Mouse (Mus musculus) stomach, embryonic 15.5 days (tissue): Measurements from ENCODE around the gene Jun. TPM values are rescaled to one million over a fixed set of nuclear protein-coding genes. Genes with fewer than 3 reads are reported as not detected.

Source experiments
- ATAC-seq: fragments of 200-750 bp; cut with Nextera tagmentation; 2 replicates; pipeline ENCODE4 v1.8.0; 2017; ENCODE audit warnings: low read depth, moderate number of reproducible peaks, moderate TSS enrichment; ENCODE audit not compliant: insufficient read depth, low FRiP score
- H3K27ac ChIP-seq: fragments of 300-500 bp; sonication (generic); 2 replicates; pipeline ENCODE4 v1.5.1; 2015; ENCODE audit warnings: mild to moderate bottlenecking, inconsistent platforms
- H3K27me3 ChIP-seq: fragments of 300-500 bp; sonication (generic); replicated peaks from 2 replicates; pipeline ENCODE4 v1.6.1; 2015; ENCODE audit warnings: inconsistent platforms
- H3K36me3 ChIP-seq: fragments of 300-500 bp; sonication (generic); 2 replicates; pipeline ENCODE4 v1.6.1; 2015; ENCODE audit warnings: inconsistent platforms
- H3K4me1 ChIP-seq: fragments of 300-500 bp; sonication (generic); 2 replicates; pipeline ENCODE4 v1.6.1; 2015; ENCODE audit warnings: inconsistent platforms
- H3K4me2 ChIP-seq: fragments of 300-500 bp; sonication (generic); 2 replicates; pipeline ENCODE4 v1.6.1; 2015; ENCODE audit warnings: mild to moderate bottlenecking, inconsistent platforms
- H3K4me3 ChIP-seq: fragments of 300-500 bp; sonication (generic); replicated peaks from 2 replicates; pipeline ENCODE4 v1.5.1; 2015; ENCODE audit warnings: inconsistent platforms
- H3K9ac ChIP-seq: fragments of 300-500 bp; sonication (generic); 2 replicates; pipeline ENCODE4 v1.6.1; 2015; ENCODE audit warnings: inconsistent platforms
- H3K9me3 ChIP-seq: fragments of 300-500 bp; sonication (generic); 2 replicates; pipeline ENCODE4 v1.6.1; 2016; ENCODE audit warnings: inconsistent platforms
- WGBS: fragments of 180-500 bp; shearing (Covaris S2); methylation state at CpG from one replicate; pipeline ENCODE4 v1.1.7; 2015; 5-methylcytosine and 5-hydroxymethylcytosine counted together
- polyA plus RNA-seq: library from polyadenylated mRNA; unstranded; fragments of >200 nt; fragmentation: Nextera tagmentation; extraction: Ambion mirVana; gene quantifications from 2 replicates; pipeline ENCODE4 v1.2.1, GENCODE M21; 2015

Jun gene
- 102 and 103 TPM in 2 replicates for polyA plus RNA-seq

DNA sequence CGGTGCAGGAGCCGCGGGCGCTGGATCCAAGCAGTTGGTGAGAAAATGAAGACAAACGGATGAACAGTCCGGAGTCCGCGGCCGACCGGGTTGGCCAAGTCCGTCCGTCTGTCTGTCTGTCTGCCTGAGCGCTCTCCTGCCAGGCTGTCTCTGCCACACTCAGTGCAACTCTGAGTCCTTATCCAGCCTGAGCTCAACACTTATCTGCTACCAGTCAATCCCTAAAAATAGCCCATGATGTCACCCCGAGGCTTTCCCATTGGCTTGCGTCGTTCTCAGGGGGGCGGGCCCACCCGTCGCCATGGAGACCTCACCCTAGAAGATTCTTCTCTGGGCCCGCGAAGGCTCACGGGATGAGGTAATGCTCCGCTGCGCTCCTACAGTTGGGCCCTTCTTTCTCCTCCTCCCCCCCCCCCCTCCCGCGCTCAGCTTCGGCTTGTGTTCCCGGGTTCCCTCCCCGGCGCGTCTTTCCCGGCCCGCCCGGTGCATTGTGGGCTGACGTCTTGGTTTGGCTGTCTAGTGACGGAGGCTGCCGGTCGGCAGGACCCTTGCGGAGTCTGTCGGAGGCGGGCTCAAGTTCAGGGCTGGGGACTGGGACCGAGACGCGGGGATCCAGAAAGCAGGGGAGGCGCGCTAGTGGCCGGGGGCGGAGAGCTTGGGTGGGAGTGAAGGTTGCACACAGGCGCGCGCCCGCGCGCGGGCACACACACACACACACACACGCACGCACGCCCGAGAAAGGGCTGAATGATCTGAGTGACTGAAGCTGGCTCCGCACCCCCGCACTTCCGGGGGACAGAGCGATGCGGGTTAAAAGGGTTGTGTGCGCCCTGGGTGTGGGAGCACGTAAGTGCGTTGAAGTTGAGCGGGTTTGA is at the start of gene Jun:
TSS of gene Jun (minus strand) at position 198 of the 875 bp plus-strand sequence.
- H3K36me3 ChIP-seq: no peaks in the 10 kb centered on the region
- ATAC-seq: peak; percentile 91
- H3K9me3 ChIP-seq: no peaks in the 10 kb centered on the region
- H3K27ac ChIP-seq: peak within 1 kb of the TSS; percentile 97
- H3K4me2 ChIP-seq: peak within 1 kb of the TSS; percentile 78
- under 1% methylated on average over 67 of the region's 68 CpGs for WGBS
- peak within 1 kb of the TSS; percentile 83 for H3K9ac ChIP-seq
- no peaks in the 10 kb centered on the region for H3K27me3 ChIP-seq
- 0 out of 2 replicates have a peak, but pooled peaks cover 16% of the 10 kb centered on the region for H3K4me1 ChIP-seq
- peak within 1 kb of the TSS; percentile 66 for H3K4me3 ChIP-seq

DNA sequence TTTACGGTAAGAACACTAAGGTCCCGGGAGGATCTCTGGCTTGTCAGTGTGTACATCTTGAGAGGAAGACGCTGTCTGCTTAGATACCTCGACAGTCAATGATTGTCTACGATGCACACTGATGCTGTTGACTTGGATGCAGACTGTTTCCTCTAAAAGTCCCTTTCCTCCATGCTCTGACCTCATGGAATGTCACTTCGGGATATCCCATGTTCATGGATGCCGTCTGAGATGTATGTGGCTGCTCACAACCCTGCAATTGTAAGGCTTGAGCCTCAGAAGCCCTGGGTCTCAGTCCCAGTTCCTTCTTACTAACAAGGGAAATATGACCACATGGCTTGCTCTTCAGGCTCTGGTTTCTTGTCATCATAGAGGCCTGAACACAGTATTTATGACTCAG is 49.7 kb upstream of the Jun start:
- Histone ChIP-seq H3K9ac (no peak overlapping the region), H3K4me3 (no peak overlapping the region), H3K9me3 (no peaks in the 10 kb centered on the region), H3K4me2 (no peak overlapping the region), H3K27ac (no peak overlapping the region), H3K36me3 (no peaks in the 10 kb centered on the region), H3K4me1 (peaks cover 14% of the 10 kb centered on the region), H3K27me3 (no peaks in the 10 kb centered on the region; the same call in 1 of the 2 replicates)
- WGBS: 94% methylated on average over 7 of the region's 7 CpGs
- ATAC-seq: no peak

DNA sequence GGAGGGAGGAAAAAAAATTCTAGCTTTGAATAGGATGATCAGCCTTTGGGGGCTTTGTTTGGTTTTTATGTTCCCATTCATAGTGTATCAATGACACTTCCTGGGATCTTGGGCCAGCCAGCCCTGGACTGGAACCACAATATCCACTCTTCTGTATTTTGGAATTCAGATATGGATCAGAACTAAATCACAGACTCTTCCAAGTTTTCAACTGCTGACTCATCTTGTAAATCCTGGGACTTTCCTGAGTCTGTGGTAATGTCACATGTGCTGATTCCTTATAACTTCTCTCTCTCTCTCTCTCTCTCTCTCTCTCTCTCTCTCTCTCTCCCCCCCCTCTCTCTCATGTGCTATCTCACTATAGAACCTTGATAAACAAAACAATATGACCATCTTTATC is 48.7 kb upstream of the Jun start:
- Histone ChIP-seq H3K27me3 (no peaks in the 10 kb centered on the region; the same call in 1 of the 2 replicates), H3K27ac (no peak overlapping the region), H3K9ac (no peak overlapping the region), H3K36me3 (no peaks in the 10 kb centered on the region), H3K4me3 (no peak overlapping the region), H3K4me1 (peaks cover 6% of the 10 kb centered on the region), H3K9me3 (no peaks in the 10 kb centered on the region), H3K4me2 (no peak overlapping the region)
- ATAC-seq: no peak

DNA sequence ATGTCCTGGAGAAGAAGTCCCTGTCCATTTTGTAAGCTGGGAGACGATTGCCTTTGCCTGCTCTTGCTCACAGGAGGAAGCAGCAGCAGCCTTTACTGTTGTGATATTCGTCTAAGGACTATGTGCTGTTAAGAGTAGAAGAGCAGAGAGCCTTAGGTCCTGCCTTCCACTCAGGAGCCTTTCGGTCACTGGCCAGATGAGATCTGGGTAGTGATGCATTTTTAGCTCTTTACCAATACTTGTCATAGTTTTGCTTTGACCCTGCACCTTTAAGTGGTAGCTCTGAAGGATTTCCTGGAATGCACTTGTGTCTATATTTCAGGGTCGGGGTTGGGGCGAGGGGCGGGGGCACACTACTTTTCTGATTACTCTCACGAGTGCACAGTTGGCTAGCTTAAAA is 47.4 kb upstream of the Jun start:
- H3K27ac ChIP-seq: no peak overlapping the region
- H3K4me3 ChIP-seq: no peak overlapping the region
- WGBS: 50% methylated on average over 7 of the region's 7 CpGs
- no peaks in the 10 kb centered on the region for H3K36me3 ChIP-seq
- ATAC-seq: no peak
- peaks cover 2% of the 10 kb centered on the region; the same call in 1 of the 2 replicates for H3K4me1 ChIP-seq
- H3K9me3 ChIP-seq: no peaks in the 10 kb centered on the region
- no peaks in the 10 kb centered on the region; the same call in 1 of the 2 replicates for H3K27me3 ChIP-seq
- H3K9ac ChIP-seq: no peak overlapping the region
- H3K4me2 ChIP-seq: no peak overlapping the region

DNA sequence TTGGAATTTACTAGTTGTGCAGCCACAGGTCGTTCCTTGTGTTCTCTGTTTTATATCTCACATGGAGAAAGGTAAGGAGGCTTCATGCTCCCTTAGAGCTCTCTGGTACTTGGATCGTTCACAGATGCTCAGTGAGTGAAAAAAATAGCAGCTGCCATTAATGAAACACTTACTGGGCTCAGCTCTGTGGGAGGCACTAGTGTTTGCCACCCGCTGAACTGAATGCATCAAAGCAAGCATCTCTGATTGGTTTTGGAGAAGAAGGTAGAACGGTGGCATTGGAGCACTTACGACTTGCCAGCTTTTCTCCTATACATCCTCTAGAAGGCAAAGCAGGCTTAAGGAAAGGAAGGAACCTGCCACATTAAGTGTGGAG is 46.7 kb upstream of the Jun start:
- Histone ChIP-seq H3K4me3 (no peak overlapping the region), H3K4me2 (no peak overlapping the region), H3K9me3 (no peaks in the 10 kb centered on the region), H3K9ac (no peak overlapping the region), H3K27ac (no peak overlapping the region), H3K36me3 (no peaks in the 10 kb centered on the region), H3K4me1 (peaks cover 3% of the 10 kb centered on the region; the same call in 1 of the 2 replicates), H3K27me3 (no peaks in the 10 kb centered on the region; the same call in 1 of the 2 replicates)
- WGBS: 73% methylated on average over 5 of the region's 5 CpGs
- ATAC-seq: no peak

DNA sequence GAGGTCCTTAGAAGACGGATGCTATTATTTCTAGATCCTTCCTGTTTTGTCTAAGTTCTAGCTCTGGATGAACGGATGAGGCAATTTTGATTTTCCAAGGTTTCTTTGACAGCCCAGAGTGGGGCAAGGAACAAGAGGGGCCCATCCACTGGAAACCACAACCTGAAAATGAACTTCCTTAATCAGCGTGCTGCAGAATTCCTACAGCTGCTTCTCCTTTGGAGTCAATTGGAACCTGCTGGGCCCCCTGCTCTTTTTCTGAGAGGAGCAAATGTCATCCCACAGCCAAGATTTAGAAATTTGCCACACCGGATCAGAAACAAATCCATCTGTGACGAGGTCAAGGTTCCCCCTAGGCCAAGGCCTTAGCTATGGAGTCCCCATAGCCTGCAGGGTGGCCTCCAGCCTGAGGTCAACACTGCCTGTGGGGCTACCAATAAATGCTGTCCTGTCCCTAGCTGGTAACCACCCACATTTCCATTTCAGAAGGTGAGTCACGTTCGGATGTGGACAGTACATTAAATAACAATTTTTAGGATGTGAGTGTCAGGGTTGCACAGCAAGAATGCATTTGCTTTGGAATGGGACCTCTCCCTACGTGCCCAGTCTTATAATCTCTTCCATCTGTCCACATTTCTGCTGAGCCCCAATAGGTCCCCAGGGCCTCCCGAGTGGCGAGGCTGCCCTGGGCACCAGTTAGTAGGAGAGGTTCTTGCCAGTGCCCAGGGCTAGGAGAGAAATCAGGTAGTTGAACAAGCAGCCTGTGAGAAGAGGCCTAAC is 46.1 kb upstream of the Jun start:
- Histone ChIP-seq H3K27ac (no peak overlapping the region), H3K4me1 (peaks cover 7% of the 10 kb centered on the region; the same call in 1 of the 2 replicates), H3K4me3 (no peak overlapping the region), H3K9me3 (no peaks in the 10 kb centered on the region), H3K36me3 (no peaks in the 10 kb centered on the region), H3K27me3 (no peaks in the 10 kb centered on the region; the same call in 1 of the 2 replicates), H3K4me2 (no peak overlapping the region), H3K9ac (no peak overlapping the region)
- no peak for ATAC-seq
- WGBS: 62% methylated on average over 10 of the region's 10 CpGs

DNA sequence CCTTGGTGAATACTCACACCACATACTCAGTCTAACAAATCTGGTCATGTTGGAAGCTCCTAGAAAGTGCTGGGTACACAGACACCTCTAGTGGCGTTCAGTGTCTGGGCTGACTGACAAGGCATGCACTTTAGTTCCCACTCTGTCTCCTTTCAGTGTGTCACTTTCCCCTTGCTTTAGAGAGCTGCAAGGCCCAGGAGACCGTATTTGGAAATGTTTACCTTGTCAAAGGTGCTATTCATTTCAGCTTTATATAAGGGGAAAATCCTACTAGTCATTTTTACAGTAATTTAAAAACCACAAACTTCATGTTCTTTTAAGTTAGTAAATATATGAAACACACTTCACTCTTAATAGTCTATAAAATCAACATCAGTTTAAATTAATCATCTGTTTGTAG is 44.7 kb upstream of the Jun start:
- Histone ChIP-seq H3K4me1 (peaks cover 14% of the 10 kb centered on the region; the same call in 1 of the 2 replicates), H3K9me3 (no peaks in the 10 kb centered on the region), H3K36me3 (no peaks in the 10 kb centered on the region), H3K4me3 (no peak overlapping the region), H3K9ac (no peak overlapping the region), H3K4me2 (no peak overlapping the region), H3K27ac (no peak overlapping the region), H3K27me3 (no peaks in the 10 kb centered on the region; the same call in 1 of the 2 replicates)
- no peak for ATAC-seq
- WGBS: 32% methylated on average over 2 of the region's 2 CpGs

DNA sequence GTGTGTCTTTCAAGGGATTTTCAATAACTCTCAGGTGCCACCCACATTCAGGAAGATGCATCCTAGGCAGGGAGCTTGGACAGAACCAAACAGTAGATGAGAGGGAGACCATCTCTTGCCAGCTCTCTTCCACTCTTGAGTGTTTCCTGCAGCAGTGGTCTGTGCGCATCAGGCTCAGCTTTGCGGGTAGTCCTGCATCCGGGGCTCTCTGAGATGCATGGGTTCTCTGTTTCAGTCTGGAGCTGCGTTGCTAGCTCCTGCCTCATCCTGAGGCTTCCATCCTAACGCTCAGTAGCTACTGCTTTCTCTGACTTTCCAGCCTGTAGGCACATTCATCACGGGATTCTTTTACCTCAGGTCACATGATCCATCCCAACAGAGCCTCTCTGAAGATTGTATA is 43.9 kb upstream of the Jun start:
- no peak for ATAC-seq
- no peak overlapping the region for H3K4me3 ChIP-seq
- no peaks in the 10 kb centered on the region for H3K36me3 ChIP-seq
- H3K4me2 ChIP-seq: no peak overlapping the region
- no peaks in the 10 kb centered on the region; the same call in 1 of the 2 replicates for H3K27me3 ChIP-seq
- no peaks in the 10 kb centered on the region for H3K9me3 ChIP-seq
- peaks cover 14% of the 10 kb centered on the region; the same call in 1 of the 2 replicates for H3K4me1 ChIP-seq
- 75% methylated on average over 6 of the region's 6 CpGs for whole genome bisulfite sequencing
- no peak overlapping the region for H3K27ac ChIP-seq
- no peak overlapping the region for H3K9ac ChIP-seq

DNA sequence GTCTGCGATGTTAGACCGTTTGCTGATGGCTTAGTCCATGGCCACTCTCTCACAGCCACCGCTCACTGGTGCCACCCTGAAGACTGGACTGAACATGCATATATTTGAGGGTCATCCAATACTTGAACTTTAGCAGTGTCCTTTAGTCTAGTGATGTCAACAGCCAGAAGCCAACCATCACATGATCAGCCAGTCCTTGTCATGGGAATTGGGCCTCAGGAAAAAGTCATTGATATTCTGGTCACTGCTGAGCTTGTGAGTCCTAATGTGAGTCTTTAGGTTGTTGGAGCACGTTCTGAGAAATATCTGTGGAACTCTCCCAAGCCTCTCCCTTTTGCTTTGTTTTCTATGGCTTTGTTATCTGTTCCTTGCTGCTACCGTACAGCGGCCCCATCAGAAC is 43.3 kb upstream of the Jun start:
- Histone ChIP-seq H3K4me2 (no peak overlapping the region), H3K4me1 (peaks cover 14% of the 10 kb centered on the region; the same call in 1 of the 2 replicates), H3K9ac (no peak overlapping the region), H3K27me3 (no peaks in the 10 kb centered on the region; the same call in 1 of the 2 replicates), H3K36me3 (no peaks in the 10 kb centered on the region), H3K9me3 (no peaks in the 10 kb centered on the region), H3K4me3 (no peak overlapping the region), H3K27ac (no peak overlapping the region)
- WGBS: 87% methylated on average over 6 of the region's 6 CpGs
- no peak for ATAC-seq

DNA sequence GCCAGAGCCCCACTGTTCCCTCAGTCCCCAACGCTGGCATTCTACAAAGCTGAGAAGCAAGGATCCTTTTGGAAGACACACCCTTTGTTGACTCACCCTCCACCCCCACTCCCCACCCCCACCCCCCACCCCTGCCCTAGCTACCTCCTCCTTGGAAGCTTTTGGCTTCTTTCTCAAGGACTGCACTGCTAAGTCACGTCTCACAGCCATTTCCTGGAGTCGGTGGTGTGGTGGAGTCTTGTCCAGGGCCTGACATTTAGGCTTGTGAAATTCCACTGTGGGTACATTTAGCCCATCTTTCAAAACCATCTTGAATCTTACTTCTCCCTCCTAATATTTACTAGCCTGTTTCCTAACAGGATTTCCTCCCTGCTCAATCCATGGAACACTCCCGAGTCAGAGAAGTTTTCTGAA is 42.7 kb upstream of the Jun start:
- no peak for ATAC-seq
- 42% methylated on average over 4 of the region's 4 CpGs for WGBS
- no peak overlapping the region for H3K9ac ChIP-seq
- no peaks in the 10 kb centered on the region for H3K9me3 ChIP-seq
- no peak overlapping the region for H3K4me2 ChIP-seq
- H3K4me3 ChIP-seq: no peak overlapping the region
- H3K36me3 ChIP-seq: no peaks in the 10 kb centered on the region
- no peaks in the 10 kb centered on the region; the same call in 1 of the 2 replicates for H3K27me3 ChIP-seq
- peak overlapping the region; percentile 35; the same call in 1 of the 2 replicates for H3K27ac ChIP-seq
- H3K4me1 ChIP-seq: peaks cover 11% of the 10 kb centered on the region; the same call in 1 of the 2 replicates

DNA sequence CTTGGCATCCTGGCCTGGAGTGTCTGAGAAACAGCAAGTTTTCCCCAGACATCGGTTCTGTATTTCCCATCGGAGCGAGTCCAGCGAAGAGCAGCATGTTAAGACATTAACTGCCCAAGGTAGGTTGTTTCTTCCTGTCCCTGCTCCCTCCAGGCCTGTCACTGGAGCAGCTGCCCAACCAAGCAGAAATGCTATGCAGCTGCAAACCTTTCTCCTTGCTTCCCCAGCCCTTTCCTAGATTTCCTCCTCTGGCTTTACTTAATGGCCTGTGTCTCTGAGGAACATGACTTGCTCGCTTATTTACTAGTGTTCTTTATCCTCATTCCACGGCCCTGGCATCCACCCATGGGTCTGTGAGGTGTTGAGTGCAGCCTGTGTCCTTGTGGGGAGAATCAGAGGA is 41.6 kb upstream of the Jun start:
- Histone ChIP-seq H3K4me2 (no peak overlapping the region), H3K27ac (no peak overlapping the region; the same call in 1 of the 2 replicates)

More for the DNA sequence above, 41.6 kb upstream of the Jun start:
- Histone ChIP-seq H3K9me3 (no peaks in the 10 kb centered on the region), H3K4me1 (peaks cover 11% of the 10 kb centered on the region; the same call in 1 of the 2 replicates), H3K36me3 (no peaks in the 10 kb centered on the region), H3K4me3 (no peak overlapping the region), H3K9ac (no peak overlapping the region), H3K27me3 (no peaks in the 10 kb centered on the region)
- ATAC-seq: no peak
- WGBS: 72% methylated on average over 6 of the region's 6 CpGs
